Mouse (Mus musculus): ENCODE results near the gene Neurod4. TPM values are rescaled to one million over a fixed set of nuclear protein-coding genes. Genes with fewer than 3 reads are reported as not detected.

Neurod4 gene
- polyA plus RNA-seq, 1 experiment: not detected

- TF ChIP-seq POLR2A (IDR thresholded peaks at IDR 0.05; ENCODE audit: low read depth, low read length): no peak
- no peak for TF ChIP-seq CTCF (IDR thresholded peaks at IDR 0.05; ENCODE audit: extremely low read depth, insufficient read length, insufficient replicate concordance, low read depth, low read length)
- Histone ChIP-seq H3K27me3 (ENCODE audit: control insufficient read depth, insufficient read depth, low read length) (no peaks in the 10 kb centered on the region), H3K4me1 (ENCODE audit: control insufficient read depth, insufficient read depth, insufficient read length, low read length) (no peaks in the 10 kb centered on the region), H3K4me3 (ENCODE audit: low read depth, low read length) (no peak overlapping the region), H3K36me3 (ENCODE audit: control insufficient read depth, insufficient read depth, low read length) (no peaks in the 10 kb centered on the region), H3K27ac (ENCODE audit: insufficient read depth, low read depth, low read length) (no peak overlapping the region)
- WGBS: 70% methylated on average over 2 of the region's 2 CpGs
These were observed 41.5 kb downstream of the Neurod4 start for GRCm38 (mm10) chr10:130238318-130239209.

GRCm38 (mm10) chr10:130234576-130234975 is 45.5 kb downstream of the Neurod4 start:
- no peak overlapping the region for H3K27ac ChIP-seq (ENCODE audit: insufficient read depth, low read depth, low read length)
- TF ChIP-seq CTCF (IDR thresholded peaks at IDR 0.05; ENCODE audit: extremely low read depth, insufficient read length, insufficient replicate concordance, low read depth, low read length) (no peak), POLR2A (IDR thresholded peaks at IDR 0.05; ENCODE audit: low read depth, low read length) (no peak)
- WGBS: 38% methylated on average over 1 of the region's 1 CpGs
- no peaks in the 10 kb centered on the region for H3K36me3 ChIP-seq (ENCODE audit: control insufficient read depth, insufficient read depth, low read length)
- H3K4me1 ChIP-seq (ENCODE audit: control insufficient read depth, insufficient read depth, insufficient read length, low read length): no peaks in the 10 kb centered on the region
- H3K4me3 ChIP-seq (ENCODE audit: low read depth, low read length): no peak overlapping the region
- no peaks in the 10 kb centered on the region for H3K27me3 ChIP-seq (ENCODE audit: control insufficient read depth, insufficient read depth, low read length)

- H3K4me1 ChIP-seq (ENCODE audit: control insufficient read depth, insufficient read depth, insufficient read length, low read length): no peaks in the 10 kb centered on the region
- WGBS: 82% methylated on average over 1 of the region's 1 CpGs
- no peaks in the 10 kb centered on the region for H3K27me3 ChIP-seq (ENCODE audit: control insufficient read depth, insufficient read depth, low read length)
- H3K36me3 ChIP-seq (ENCODE audit: control insufficient read depth, insufficient read depth, low read length): no peaks in the 10 kb centered on the region
- TF ChIP-seq POLR2A (IDR thresholded peaks at IDR 0.05; ENCODE audit: low read depth, low read length) (no peak), CTCF (IDR thresholded peaks at IDR 0.05; ENCODE audit: extremely low read depth, insufficient read length, insufficient replicate concordance, low read depth, low read length) (no peak)
- no peak overlapping the region for H3K27ac ChIP-seq (ENCODE audit: insufficient read depth, low read depth, low read length)
- no peak overlapping the region for H3K4me3 ChIP-seq (ENCODE audit: low read depth, low read length)
These were observed 47.9 kb downstream of the Neurod4 start for GRCm38 (mm10) chr10:130232117-130232516.

- WGBS: 80% methylated on average over 5 of the region's 5 CpGs
- H3K36me3 ChIP-seq (ENCODE audit: control insufficient read depth, insufficient read depth, low read length): no peaks in the 10 kb centered on the region
- no peak for TF ChIP-seq CTCF (IDR thresholded peaks at IDR 0.05; ENCODE audit: extremely low read depth, insufficient read length, insufficient replicate concordance, low read depth, low read length)
- no peak for TF ChIP-seq POLR2A (IDR thresholded peaks at IDR 0.05; ENCODE audit: low read depth, low read length)
These were observed 50.5 kb downstream of the Neurod4 start for GRCm38 (mm10) chr10:130229584-130229983.

GRCm38 (mm10) chr10:130228246-130228645 is 51.8 kb downstream of the Neurod4 start:
- Histone ChIP-seq H3K4me1 (ENCODE audit: control insufficient read depth, insufficient read depth, insufficient read length, low read length) (no peaks in the 10 kb centered on the region), H3K27me3 (ENCODE audit: control insufficient read depth, insufficient read depth, low read length) (no peaks in the 10 kb centered on the region), H3K4me3 (ENCODE audit: low read depth, low read length) (no peak overlapping the region), H3K27ac (ENCODE audit: insufficient read depth, low read depth, low read length) (no peak overlapping the region), H3K36me3 (ENCODE audit: control insufficient read depth, insufficient read depth, low read length) (no peaks in the 10 kb centered on the region)
- no peak for TF ChIP-seq POLR2A (IDR thresholded peaks at IDR 0.05; ENCODE audit: low read depth, low read length)
- TF ChIP-seq CTCF (IDR thresholded peaks at IDR 0.05; ENCODE audit: extremely low read depth, insufficient read length, insufficient replicate concordance, low read depth, low read length): no peak
- 0% methylated on average over 1 of the region's 1 CpGs for WGBS

More at GRCm38 (mm10) chr10:130229584-130229983, 50.5 kb downstream of the Neurod4 start:
- Histone ChIP-seq H3K27me3 (ENCODE audit: control insufficient read depth, insufficient read depth, low read length) (no peaks in the 10 kb centered on the region), H3K27ac (ENCODE audit: insufficient read depth, low read depth, low read length) (no peak overlapping the region), H3K4me3 (ENCODE audit: low read depth, low read length) (no peak overlapping the region), H3K4me1 (ENCODE audit: control insufficient read depth, insufficient read depth, insufficient read length, low read length) (no peaks in the 10 kb centered on the region)

GRCm38 (mm10) chr10:130225034-130225433 is 55.0 kb downstream of the Neurod4 start:
- TF ChIP-seq CTCF (IDR thresholded peaks at IDR 0.05; ENCODE audit: extremely low read depth, insufficient read length, insufficient replicate concordance, low read depth, low read length) (no peak), POLR2A (IDR thresholded peaks at IDR 0.05; ENCODE audit: low read depth, low read length) (no peak)
- no peak overlapping the region for H3K4me3 ChIP-seq (ENCODE audit: low read depth, low read length)
- 23% methylated on average over 3 of the region's 3 CpGs for WGBS
- H3K27me3 ChIP-seq (ENCODE audit: control insufficient read depth, insufficient read depth, low read length): no peaks in the 10 kb centered on the region
- H3K27ac ChIP-seq (ENCODE audit: insufficient read depth, low read depth, low read length): no peak overlapping the region
- no peaks in the 10 kb centered on the region for H3K36me3 ChIP-seq (ENCODE audit: control insufficient read depth, insufficient read depth, low read length)
- no peaks in the 10 kb centered on the region for H3K4me1 ChIP-seq (ENCODE audit: control insufficient read depth, insufficient read depth, insufficient read length, low read length)

Other genes with a start within 250 kb of the Neurod4 start
- gene Olfr821, start 249.9 kb downstream of the Neurod4 start, polyA plus RNA-seq (2012; rRNA removed): not detected in 2 replicates
- not detected in 2 replicates for gene Olfr822, start 209.0 kb downstream of the Neurod4 start, polyA plus RNA-seq (2012; rRNA removed)
- not detected in 2 replicates for gene Olfr823, start 164.9 kb downstream of the Neurod4 start, polyA plus RNA-seq (2012; rRNA removed)
- not detected in 2 replicates for gene Olfr824, start 150.2 kb downstream of the Neurod4 start, polyA plus RNA-seq (2012; rRNA removed)
- not detected in 2 replicates for gene Olfr825, start 113.5 kb downstream of the Neurod4 start, polyA plus RNA-seq (2012; rRNA removed)
- not detected in 2 replicates for gene Olfr826, start 96.1 kb downstream of the Neurod4 start, polyA plus RNA-seq (2012; rRNA removed)
- gene Olfr827, start 65.8 kb downstream of the Neurod4 start, polyA plus RNA-seq (2012; rRNA removed): not detected in 2 replicates
- 0.11 and 0.25 TPM in 2 replicates for gene Tespa1, start 42.6 kb upstream of the Neurod4 start, polyA plus RNA-seq (2012; rRNA removed)
- gene Vmn2r84, start 114.1 kb upstream of the Neurod4 start, polyA plus RNA-seq (2012; rRNA removed): not detected in 2 replicates
- gene Vmn2r85, start 149.5 kb upstream of the Neurod4 start, polyA plus RNA-seq (2012; rRNA removed): not detected in 2 replicates
- not detected in 2 replicates for gene Vmn2r86, start 175.8 kb upstream of the Neurod4 start, polyA plus RNA-seq (2012; rRNA removed)
- not detected in 2 replicates for gene Vmn2r87, start 217.2 kb upstream of the Neurod4 start, polyA plus RNA-seq (2012; rRNA removed)